Mouse (Mus musculus) kidney, embryonic 15.5 days (tissue): Measurements from ENCODE around the gene Socs3. TPM values are rescaled to one million over a fixed set of nuclear protein-coding genes. Genes with fewer than 3 reads are reported as not detected.

Experiments used
- ATAC-seq: fragments of 200-750 bp; cut with Nextera tagmentation; replicated peaks from 2 replicates; pipeline ENCODE4 v1.8.0; 2017; ENCODE audit warnings: moderate TSS enrichment; ENCODE audit not compliant: low FRiP score
- H3K27ac ChIP-seq: fragments of 300-500 bp; sonication (generic); 2 replicates; pipeline ENCODE4 v1.5.1; 2015; ENCODE audit warnings: mild to moderate bottlenecking, inconsistent platforms
- H3K27me3 ChIP-seq: fragments of 300-500 bp; sonication (generic); 2 replicates; pipeline ENCODE4 v1.6.1; 2015; ENCODE audit warnings: inconsistent platforms
- H3K36me3 ChIP-seq: fragments of 300-500 bp; sonication (generic); 2 replicates; pipeline ENCODE4 v1.6.1; 2015; ENCODE audit warnings: inconsistent platforms
- H3K4me1 ChIP-seq: fragments of 300-500 bp; sonication (generic); 2 replicates; pipeline ENCODE4 v1.6.1; 2015; ENCODE audit warnings: inconsistent platforms
- H3K4me2 ChIP-seq: fragments of 300-500 bp; sonication (generic); 2 replicates; pipeline ENCODE4 v1.6.1; 2015; ENCODE audit warnings: moderate library complexity, mild to moderate bottlenecking, inconsistent platforms
- H3K4me3 ChIP-seq: fragments of 300-500 bp; sonication (generic); replicated peaks from 2 replicates; pipeline ENCODE4 v1.5.1; 2015; ENCODE audit warnings: mild to moderate bottlenecking, inconsistent platforms
- H3K9ac ChIP-seq: fragments of 300-500 bp; sonication (generic); 2 replicates; pipeline ENCODE4 v1.6.1; 2015; ENCODE audit warnings: mild to moderate bottlenecking, inconsistent platforms
- H3K9me3 ChIP-seq: fragments of 300-500 bp; sonication (generic); replicated peaks from 2 replicates; pipeline ENCODE4 v1.6.1; 2016; ENCODE audit warnings: inconsistent platforms
- WGBS: fragments of 180-500 bp; shearing (Covaris S2); methylation state at CpG from one replicate; pipeline ENCODE4 v1.1.7; 2015; ENCODE audit warnings: mixed read lengths; 5-methylcytosine and 5-hydroxymethylcytosine counted together
- polyA plus RNA-seq: library from polyadenylated mRNA; unstranded; fragments of >200 nt; fragmentation: Nextera tagmentation; extraction: Ambion mirVana; gene quantifications from 2 replicates; pipeline ENCODE4 v1.2.1, GENCODE M21; 2015

Socs3 gene
- polyA plus RNA-seq, 1 experiment from 2014 or later: 15.2 TPM

- no peak overlapping the region for H3K4me3 ChIP-seq
Observed at GRCm38 (mm10) chr11:117977694-117978360, 8.0 kb upstream of the Socs3 start.

GRCm38 (mm10) chr11:117976081-117976582 is 6.3 kb upstream of the Socs3 start:
- Histone ChIP-seq H3K27ac (peak overlapping the region; percentile 90), H3K9me3 (no peaks in the 10 kb centered on the region), H3K4me2 (0 out of 2 replicates have a peak overlapping the region, but pooled peaks have one; percentile 27), H3K36me3 (no peaks in the 10 kb centered on the region), H3K4me3 (no peak overlapping the region), H3K4me1 (peaks cover 37% of the 10 kb centered on the region), H3K9ac (no peak overlapping the region), H3K27me3 (0 out of 2 replicates have a peak, but pooled peaks cover 4% of the 10 kb centered on the region)
- 10% methylated on average over 8 of the region's 8 CpGs for WGBS
- ATAC-seq: peak; percentile 65

More at GRCm38 (mm10) chr11:117977694-117978360, 8.0 kb upstream of the Socs3 start:
- Histone ChIP-seq H3K9me3 (no peaks in the 10 kb centered on the region), H3K4me2 (no peak overlapping the region), H3K27me3 (no peaks in the 10 kb centered on the region), H3K27ac (no peak overlapping the region), H3K36me3 (no peaks in the 10 kb centered on the region), H3K9ac (no peak overlapping the region), H3K4me1 (peaks cover 37% of the 10 kb centered on the region)
- 68% methylated on average over 4 of the region's 5 CpGs for WGBS
- ATAC-seq: no peak

GRCm38 (mm10) chr11:117975211-117975967 is 5.5 kb upstream of the Socs3 start:
- no peaks in the 10 kb centered on the region for H3K9me3 ChIP-seq
- ATAC-seq: peak; percentile 53
- 6% methylated on average over 18 of the region's 18 CpGs for WGBS
- H3K4me3 ChIP-seq: no peak overlapping the region
- no peaks in the 10 kb centered on the region for H3K36me3 ChIP-seq
- 0 out of 2 replicates have a peak overlapping the region, but pooled peaks have one; percentile 27 for H3K4me2 ChIP-seq
- peak overlapping the region; percentile 90 for H3K27ac ChIP-seq
- 0 out of 2 replicates have a peak, but pooled peaks cover 4% of the 10 kb centered on the region for H3K27me3 ChIP-seq
- H3K4me1 ChIP-seq: peaks cover 44% of the 10 kb centered on the region
- no peak overlapping the region for H3K9ac ChIP-seq

- ATAC-seq: no peak
- Histone ChIP-seq H3K36me3 (no peaks in the 10 kb centered on the region), H3K27ac (peak overlapping the region; percentile 90), H3K9ac (no peak overlapping the region), H3K4me2 (no peak overlapping the region), H3K9me3 (no peaks in the 10 kb centered on the region), H3K27me3 (0 out of 2 replicates have a peak, but pooled peaks cover 4% of the 10 kb centered on the region), H3K4me3 (no peak overlapping the region), H3K4me1 (peaks cover 52% of the 10 kb centered on the region)
- WGBS: 45% methylated on average over 14 of the region's 14 CpGs
Observed at GRCm38 (mm10) chr11:117974327-117975125, 4.7 kb upstream of the Socs3 start.

- no peak overlapping the region for H3K4me3 ChIP-seq
- WGBS: 40% methylated on average over 5 of the region's 5 CpGs
- no peak overlapping the region for H3K4me2 ChIP-seq
- no peak overlapping the region for H3K9ac ChIP-seq
- H3K27ac ChIP-seq: no peak overlapping the region
- ATAC-seq: no peak
- H3K36me3 ChIP-seq: no peaks in the 10 kb centered on the region
- 0 out of 2 replicates have a peak, but pooled peaks cover 4% of the 10 kb centered on the region for H3K27me3 ChIP-seq
- H3K9me3 ChIP-seq: no peaks in the 10 kb centered on the region
- peaks cover 54% of the 10 kb centered on the region for H3K4me1 ChIP-seq
Observed at GRCm38 (mm10) chr11:117973569-117973968, 3.7 kb upstream of the Socs3 start.

GRCm38 (mm10) chr11:117972656-117973558 is 3.1 kb upstream of the Socs3 start:
- H3K27me3 ChIP-seq: 0 out of 2 replicates have a peak, but pooled peaks cover 4% of the 10 kb centered on the region
- H3K4me3 ChIP-seq: no peak overlapping the region
- no peak overlapping the region for H3K9ac ChIP-seq
- H3K4me2 ChIP-seq: no peak overlapping the region
- H3K36me3 ChIP-seq: no peaks in the 10 kb centered on the region
- H3K9me3 ChIP-seq: no peaks in the 10 kb centered on the region
- WGBS: 76% methylated on average over 11 of the region's 11 CpGs
- H3K27ac ChIP-seq: no peak overlapping the region; the same call in 1 of the 2 replicates
- ATAC-seq: no peak
- H3K4me1 ChIP-seq: peaks cover 60% of the 10 kb centered on the region

- WGBS: 53% methylated on average over 2 of the region's 2 CpGs
- Histone ChIP-seq H3K36me3 (peaks cover 6% of the 10 kb centered on the region), H3K9ac (no peak overlapping the region), H3K4me1 (peaks cover 71% of the 10 kb centered on the region), H3K27ac (no peak overlapping the region), H3K27me3 (peaks cover 14% of the 10 kb centered on the region), H3K4me2 (no peak overlapping the region), H3K4me3 (no peak overlapping the region), H3K9me3 (no peaks in the 10 kb centered on the region)
- no peak for ATAC-seq
Observed at GRCm38 (mm10) chr11:117971646-117972242, 1.9 kb upstream of the Socs3 start.

- Histone ChIP-seq H3K4me2 (no peak overlapping the region), H3K4me1 (peaks cover 71% of the 10 kb centered on the region), H3K9ac (no peak overlapping the region), H3K36me3 (peaks cover 9% of the 10 kb centered on the region), H3K4me3 (no peak overlapping the region), H3K27me3 (peaks cover 20% of the 10 kb centered on the region), H3K9me3 (no peaks in the 10 kb centered on the region), H3K27ac (no peak overlapping the region)
- ATAC-seq: no peak
- 46% methylated on average over 6 of the region's 6 CpGs for WGBS
Observed at GRCm38 (mm10) chr11:117971100-117971499, 1.3 kb upstream of the Socs3 start.

GRCm38 (mm10) chr11:117969100-117969944 is 525 bp downstream of the Socs3 start:
- Histone ChIP-seq H3K4me1 (peaks cover 71% of the 10 kb centered on the region), H3K27ac (peak overlapping the region; percentile 97), H3K27me3 (peaks cover 20% of the 10 kb centered on the region), H3K36me3 (peaks cover 9% of the 10 kb centered on the region), H3K4me3 (peak overlapping the region; percentile 75), H3K9ac (peak overlapping the region; percentile 70), H3K9me3 (no peaks in the 10 kb centered on the region), H3K4me2 (peak overlapping the region; percentile 89)
- WGBS: under 1% methylated on average over 60 of the region's 65 CpGs
- ATAC-seq: peak; percentile 93

GRCm38 (mm10) chr11:117968716-117969099 is 1.1 kb downstream of the Socs3 start:
- no peaks in the 10 kb centered on the region for H3K9me3 ChIP-seq
- H3K9ac ChIP-seq: peak overlapping the region; percentile 70
- peak overlapping the region; percentile 89 for H3K4me2 ChIP-seq
- H3K27me3 ChIP-seq: peaks cover 20% of the 10 kb centered on the region
- WGBS: under 1% methylated on average over 34 of the region's 34 CpGs
- H3K36me3 ChIP-seq: peaks cover 9% of the 10 kb centered on the region
- ATAC-seq: peak; percentile 53
- H3K4me3 ChIP-seq: peak overlapping the region; percentile 75
- peaks cover 71% of the 10 kb centered on the region for H3K4me1 ChIP-seq
- peak overlapping the region; percentile 97 for H3K27ac ChIP-seq
